Mouse (Mus musculus): Measurements from ENCODE around the gene B4galnt4.
"Not testable (repeated sequence)": the region's sequence is repeated elsewhere in the genome, so short reads cannot be mapped to it uniquely, and the experiment has no call there.

B4galnt4 gene

GRCm38 (mm10) chr7:141060426-141061242 lies at the start of gene B4galnt4:
Gene B4galnt4 (plus strand): TSS chr7:141061104.
- no peak for DNase-seq (ENCODE audit: low spot score)

- DNase-seq (ENCODE audit: low spot score), result no peak
Observed at GRCm38 (mm10) chr7:141011238-141011770, 49.6 kb upstream of the B4galnt4 start.

GRCm38 (mm10) chr7:141016707-141017697 lies 43.9 kb upstream of the B4galnt4 start:
- DNase-seq (ENCODE audit: low spot score), result no peak

GRCm38 (mm10) chr7:141017824-141018223 lies 43.1 kb upstream of the B4galnt4 start, which contains the start of gene Ifitm6:
Gene Ifitm6 (minus strand): TSS chr7:141017924.
- DNase-seq (ENCODE audit: low spot score), result not testable (repeated sequence)

GRCm38 (mm10) chr7:141019028-141019427 lies 41.9 kb upstream of the B4galnt4 start:
- no peak for DNase-seq (ENCODE audit: low spot score)

- DNase-seq (ENCODE audit: low spot score), result no peak
Observed at GRCm38 (mm10) chr7:141021489-141022449, 39.1 kb upstream of the B4galnt4 start.

- DNase-seq (ENCODE audit: low spot score), result no peak
Observed at GRCm38 (mm10) chr7:141024865-141025838, 35.8 kb upstream of the B4galnt4 start.

GRCm38 (mm10) chr7:141026097-141026739 lies 34.7 kb upstream of the B4galnt4 start:
- no peak for DNase-seq (ENCODE audit: low spot score)

- DNase-seq (ENCODE audit: low spot score), result no peak
Observed at GRCm38 (mm10) chr7:141026740-141027098, 34.2 kb upstream of the B4galnt4 start.

GRCm38 (mm10) chr7:141028831-141029230 lies 32.1 kb upstream of the B4galnt4 start, which contains the start of gene Gm17387:
Gene Gm17387 (plus strand): TSS chr7:141029131.
- DNase-seq (ENCODE audit: low spot score), result no peak

- no peak for DNase-seq (ENCODE audit: low spot score)
Observed at GRCm38 (mm10) chr7:141030390-141030789, 30.5 kb upstream of the B4galnt4 start.

GRCm38 (mm10) chr7:141032458-141033167 lies 28.3 kb upstream of the B4galnt4 start:
- DNase-seq (ENCODE audit: low spot score), result no peak

- not testable (repeated sequence) for DNase-seq (ENCODE audit: low spot score)
Observed at GRCm38 (mm10) chr7:141036624-141037023, 24.3 kb upstream of the B4galnt4 start.

GRCm38 (mm10) chr7:141038090-141039032 lies 22.5 kb upstream of the B4galnt4 start:
- DNase-seq (ENCODE audit: low spot score), result no peak

GRCm38 (mm10) chr7:141039386-141040107 lies 21.4 kb upstream of the B4galnt4 start:
- no peak for DNase-seq (ENCODE audit: low spot score)

- DNase-seq (ENCODE audit: low spot score), result no peak
Observed at GRCm38 (mm10) chr7:141040867-141041606, 19.9 kb upstream of the B4galnt4 start.

Measured in urinary bladder, postnatal 10 days (tissue).